Mouse (Mus musculus): ENCODE measurements around the gene Lars2.

DNA sequence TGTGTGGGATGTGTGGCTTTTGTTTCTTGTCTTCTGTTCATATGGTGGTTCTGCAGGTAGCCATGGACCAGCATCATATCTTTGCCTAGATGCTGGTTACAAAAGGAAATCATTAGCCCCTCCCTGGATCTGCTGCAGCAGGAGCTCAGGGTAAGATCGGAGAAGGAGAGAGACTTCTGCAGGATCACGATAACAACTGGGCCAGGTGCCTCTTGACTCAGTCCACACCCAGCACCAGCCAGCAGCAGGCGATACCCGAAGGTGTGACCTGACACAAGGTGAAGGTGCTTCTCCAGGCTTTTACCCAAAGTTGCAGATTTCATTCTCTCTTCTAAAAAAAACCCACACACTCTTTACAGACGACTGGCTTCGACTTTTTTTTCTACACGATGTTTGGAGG is 114.4 kb downstream of the Lars2 start:
- TF ChIP-seq GATA1 (IDR thresholded peaks at IDR 0.05; ENCODE audit: low read length) (peak; percentile 85), TAL1 (IDR thresholded peaks at IDR 0.05; ENCODE audit: low read length) (peak; percentile 89)
